Mouse (Mus musculus) embryo, embryonic 10.5 days (tissue): ENCODE data around the gene Slc7a12.

ENCODE experiments used
- DNase-seq: peaks from one replicate; pipeline ENCODE4 v3.0.0-alpha.2; 2015; ENCODE audit warnings: low spot score

The Slc7a12 gene

DNA sequence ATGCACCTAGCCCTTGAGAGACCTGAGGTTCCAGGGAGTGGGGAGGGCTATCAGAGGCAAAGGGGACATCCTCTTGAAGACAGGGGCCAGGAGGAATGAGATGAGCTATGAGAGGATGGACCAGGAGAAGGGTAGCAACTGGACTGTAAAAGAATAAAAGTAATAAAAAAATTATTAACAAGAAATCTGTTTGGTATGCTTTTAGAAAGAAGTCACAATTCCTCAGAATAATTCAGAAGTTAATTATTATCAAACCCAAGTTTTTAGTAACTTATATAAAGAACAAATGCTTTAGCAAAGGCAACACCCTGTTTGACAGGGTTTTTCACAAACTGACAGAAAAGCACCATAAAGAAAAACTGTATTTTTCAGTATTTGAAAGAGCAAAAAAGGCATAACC is at the start of gene Slc7a12:
Gene Slc7a12 (plus strand): TSS at position 301 of the 400 bp plus-strand sequence.
- DNase-seq = no peak

DNA sequence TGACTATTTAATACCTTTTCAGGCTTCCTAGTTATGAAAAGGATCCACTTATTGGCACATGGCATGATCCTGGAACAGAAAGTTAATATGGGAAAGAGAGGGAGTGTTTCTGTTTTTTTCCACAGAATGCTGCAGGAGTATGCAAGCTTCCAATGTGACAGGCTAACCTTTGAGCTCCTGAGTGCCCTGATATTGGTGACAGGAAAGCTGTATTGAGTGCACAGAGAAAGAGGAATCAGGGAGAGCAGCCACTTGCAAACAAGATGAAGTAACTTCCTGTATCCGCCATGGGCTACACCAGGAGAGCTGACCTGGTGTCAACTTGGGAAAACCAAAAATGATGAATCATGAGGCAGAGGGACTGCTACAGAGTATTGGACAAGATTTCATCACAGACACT is 48.1 kb upstream of the Slc7a12 start:
- DNase-seq = no peak

GRCm38 (mm10) chr3:14446015-14446414 is 34.5 kb upstream of the Slc7a12 start:
- no peak for DNase-seq

DNA sequence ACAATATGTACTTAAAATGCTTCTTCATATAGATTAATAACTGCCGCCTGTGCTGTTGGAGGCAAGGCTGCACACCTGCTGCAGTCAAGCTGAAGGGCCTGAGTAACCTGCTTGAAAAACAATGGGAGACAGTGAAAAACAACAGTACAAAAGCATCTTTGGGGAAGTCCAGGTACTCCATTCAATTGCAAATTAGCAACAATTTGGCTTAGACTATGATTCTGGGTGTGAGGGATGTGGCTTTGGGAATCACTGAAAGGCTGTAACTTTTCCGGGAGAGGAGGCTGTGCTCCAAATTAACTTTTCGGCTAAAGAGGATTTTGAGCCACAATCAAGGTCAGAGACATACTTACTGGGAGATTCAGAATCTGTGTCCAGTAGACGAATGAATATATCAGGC is 33.8 kb upstream of the Slc7a12 start:
- no peak for DNase-seq
